Mouse (Mus musculus) ovary, postnatal 14 days (tissue): Measurements from ENCODE around the gene Nmnat1.
"Not testable (repeated sequence)": the region's sequence is repeated elsewhere in the genome, so short reads cannot be mapped to it uniquely, and the experiment has no call there.

Source experiments
- DNase-seq: peaks from one replicate; pipeline ENCODE4 v3.0.0; 2022; ENCODE audit warnings: low spot score

The Nmnat1 gene

DNA sequence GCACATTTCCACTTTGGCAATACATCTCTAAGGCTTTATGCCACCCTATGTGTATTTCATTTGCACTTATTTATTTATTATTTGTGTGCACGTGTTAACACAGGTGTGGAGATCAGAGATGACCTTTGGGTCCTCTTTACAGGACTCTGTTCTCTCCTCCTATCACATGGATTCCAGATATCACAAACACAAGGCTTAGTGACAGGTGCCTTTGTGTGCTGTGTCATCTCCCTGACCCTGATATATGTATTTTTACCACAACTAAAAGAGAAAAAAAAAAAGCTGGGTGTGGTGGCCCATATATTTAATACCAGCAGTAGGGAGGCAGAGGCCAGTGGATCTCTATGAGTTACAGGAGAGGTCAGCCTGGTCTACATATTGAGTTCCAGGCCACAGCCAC, 40.5 kb downstream of the Nmnat1 start:
- DNase-seq = no peak

DNA sequence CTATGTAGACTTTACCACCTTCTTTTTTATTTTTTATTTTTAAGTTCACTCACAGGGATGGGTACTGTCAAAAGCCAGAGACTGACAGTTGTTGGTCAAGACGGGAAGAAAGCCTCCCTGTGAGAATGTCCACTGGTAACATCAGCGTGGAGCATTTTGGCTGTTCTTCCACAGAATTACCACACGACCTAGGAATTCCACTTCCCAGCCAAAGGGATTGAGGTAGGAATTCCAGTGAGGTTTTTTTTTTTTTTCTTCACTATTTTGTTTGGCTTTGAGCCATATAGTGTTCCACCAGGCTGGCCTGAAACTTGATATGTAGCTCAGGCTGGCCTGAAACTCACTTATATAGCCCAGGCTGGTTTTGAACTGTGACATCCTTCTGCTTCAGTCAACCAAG, 42.6 kb downstream of the Nmnat1 start:
- no peak for DNase-seq

- no peak for DNase-seq
Measured at GRCm38 (mm10) chr4:149440576-149440975, 44.4 kb downstream of the Nmnat1 start.

GRCm38 (mm10) chr4:149431887-149432286, 53.1 kb downstream of the Nmnat1 start:
- not testable (repeated sequence) for DNase-seq

DNA sequence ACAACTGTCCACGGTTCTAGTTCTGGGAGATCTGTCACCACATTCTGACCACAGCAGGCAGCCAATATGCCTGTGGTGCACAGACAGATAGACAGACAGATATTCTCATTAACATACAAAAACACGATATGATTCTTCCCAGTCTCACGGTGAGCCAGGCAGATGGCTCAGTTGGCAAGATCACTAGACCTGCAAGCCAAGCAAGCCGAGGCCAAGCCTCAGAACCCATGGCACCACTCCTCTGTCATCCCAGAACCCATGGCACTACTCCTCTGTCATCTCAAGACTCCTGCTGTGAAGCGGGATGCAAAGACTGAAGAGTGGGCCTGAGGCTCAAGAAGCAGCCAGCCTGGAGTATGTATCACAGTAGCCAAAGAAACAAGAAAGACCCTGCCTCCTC, 55.4 kb downstream of the Nmnat1 start:
- DNase-seq = no peak

DNA sequence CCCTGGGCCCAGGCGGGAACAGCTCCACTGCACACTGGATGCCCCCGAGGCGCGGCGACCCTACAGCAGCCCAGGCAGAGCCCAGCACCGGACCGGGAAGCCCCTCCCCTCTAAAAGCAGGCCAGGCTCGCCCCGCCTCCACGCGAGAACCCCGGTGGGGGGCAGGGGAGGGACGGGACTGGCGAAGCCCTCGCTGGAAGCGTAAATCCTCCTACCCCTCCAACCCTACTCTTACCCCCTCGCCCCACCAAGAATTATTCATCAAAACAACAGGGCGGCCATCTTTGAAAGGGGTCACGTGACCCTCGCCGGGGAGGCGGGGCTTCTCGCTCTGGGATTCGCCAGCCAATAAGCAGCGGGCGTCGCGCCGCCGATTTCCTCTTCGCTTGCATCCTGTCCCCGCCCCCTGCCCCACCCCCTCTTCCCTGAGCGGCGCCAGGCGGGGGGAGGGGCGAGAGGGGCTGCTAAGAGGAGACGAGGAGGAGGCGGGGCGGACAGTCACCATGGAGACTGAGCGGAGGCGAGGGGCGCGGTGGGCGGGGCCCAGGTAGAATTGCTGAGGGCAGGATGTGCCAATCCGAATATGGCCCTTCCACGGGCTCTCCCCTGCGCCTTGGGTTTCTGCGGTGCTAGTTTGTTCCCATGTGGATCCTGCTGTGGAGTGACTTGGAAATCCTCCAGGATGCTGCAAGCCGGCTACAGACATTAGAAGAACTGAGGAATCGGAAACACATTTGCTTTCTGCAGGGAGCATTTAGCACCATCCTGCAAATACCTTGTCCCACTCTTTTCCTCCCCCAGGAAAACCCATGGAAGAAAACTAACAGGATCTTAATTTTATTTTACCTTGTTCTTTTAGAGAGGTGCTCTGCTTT, 58.4 kb downstream of the Nmnat1 start, which contains the start of gene Ube4b:
TSS of gene Ube4b (minus strand) at position 425 of the 875 bp plus-strand sequence.
- DNase-seq = peak; percentile 93

- DNase-seq = peak; percentile 22
Measured at GRCm38 (mm10) chr4:149425801-149426292, 59.2 kb downstream of the Nmnat1 start.

- DNase-seq = no peak
Measured at GRCm38 (mm10) chr4:149424755-149425154, 60.2 kb downstream of the Nmnat1 start.

DNA sequence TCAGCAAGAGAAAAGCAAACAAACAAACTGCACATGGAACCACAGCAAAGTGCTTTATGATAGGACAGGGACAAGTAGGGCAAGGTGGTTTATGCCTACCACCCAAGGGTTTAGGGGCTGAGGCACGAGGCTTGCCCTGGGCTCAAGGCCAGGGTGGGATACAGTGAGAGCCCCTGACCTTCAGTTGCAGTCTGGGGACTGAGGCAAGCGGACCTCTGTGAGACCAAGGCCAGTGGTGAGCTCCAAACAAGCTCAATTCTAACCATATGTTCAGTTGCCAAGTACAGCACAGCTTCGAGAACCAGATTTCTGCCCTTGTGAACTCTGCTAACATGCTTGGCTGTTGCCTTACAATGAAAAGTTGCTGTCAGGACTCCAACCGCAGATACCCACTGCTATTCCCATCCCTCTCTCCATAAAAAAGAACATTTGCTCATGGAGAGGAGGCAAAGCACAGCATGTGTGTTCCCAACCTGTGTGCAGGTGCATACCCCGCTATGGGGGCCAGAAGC, 67.1 kb downstream of the Nmnat1 start:
- DNase-seq = no peak
